Mouse (Mus musculus) gastrocnemius, adult 2 months (tissue): ENCODE results near the gene Fbxw9. TPM values are rescaled to one million over a fixed set of nuclear protein-coding genes. Genes with fewer than 3 reads are reported as not detected.

Experiments used
- DNase-seq: peaks from one replicate; pipeline ENCODE4 v3.0.0; 2022
- H3K27ac ChIP-seq: fragments of 200-600 bp; 2 replicates; pipeline ENCODE4 v1.8.1; 2022; ENCODE audit warnings: mild to moderate bottlenecking
- H3K4me3 ChIP-seq: fragments of 200-600 bp; 2 replicates; pipeline ENCODE4 v1.8.1; 2022; ENCODE audit warnings: mild to moderate bottlenecking, moderate library complexity
- CTCF ChIP-seq: fragments of 200-600 bp; IDR thresholded peaks from 2 replicates; pipeline ENCODE4 v1.8.1; 2022; ENCODE audit warnings: antibody characterized with exemption, mild to moderate bottlenecking, moderate library complexity
- intact Hi-C: fragments of 180-260 bp; cut with DNase I; formaldehyde crosslinking; loops from one replicate; pipeline ENCODE4 v1.15.1; 2025
- microRNA-seq: library from miRNA; unstranded; fragments of <30 nt; microRNA quantifications from one replicate; pipeline ENCODE4 v1.2.0, GENCODE M21; 2021
- total RNA-seq, 2 experiments: library from RNA; stranded (reverse); gene quantifications; 2 replicates each; pipeline ENCODE4 v1.2.3; 2021

Gene Fbxw9
- total RNA-seq, 2 experiments from 2014 or later = 1.4 to 1.5 TPM

GRCm38 (mm10) chr8:85096196-85096595, 36.3 kb downstream of the Fbxw9 start:
- TF ChIP-seq CTCF = no peak
- H3K27ac ChIP-seq = no peak overlapping the region
- no peak overlapping the region for H3K4me3 ChIP-seq
- no peak for DNase-seq
- intact Hi-C loops = no loop called here

- intact Hi-C loops = no loop called here
- DNase-seq = no peak
- H3K27ac ChIP-seq = no peak overlapping the region
- no peak for TF ChIP-seq CTCF
- no peak overlapping the region for H3K4me3 ChIP-seq
These were observed 37.0 kb downstream of the Fbxw9 start for GRCm38 (mm10) chr8:85096850-85097249.

- Histone ChIP-seq H3K4me3 (no peak overlapping the region), H3K27ac (no peak overlapping the region)
- intact Hi-C loops = no loop called here
- no peak for TF ChIP-seq CTCF
- no peak for DNase-seq
These were observed 40.3 kb downstream of the Fbxw9 start for GRCm38 (mm10) chr8:85100076-85100665.

- TF ChIP-seq CTCF = no peak
- intact Hi-C loops = no loop called here
- no peak for DNase-seq
- no peak overlapping the region for H3K4me3 ChIP-seq
- H3K27ac ChIP-seq = no peak overlapping the region
These were observed 53.4 kb downstream of the Fbxw9 start for GRCm38 (mm10) chr8:85113241-85113640.

GRCm38 (mm10) chr8:85115501-85115900, 55.6 kb downstream of the Fbxw9 start:
- intact Hi-C loops = no loop called here

More at GRCm38 (mm10) chr8:85115501-85115900, 55.6 kb downstream of the Fbxw9 start:
- Histone ChIP-seq H3K4me3 (no peak overlapping the region), H3K27ac (no peak overlapping the region)
- TF ChIP-seq CTCF = no peak
- no peak for DNase-seq

Small RNA genes within 50 kb of the gene (microRNA-seq; reads per million reads assigned to microRNA genes)
- gene Gm23388 = not detected
- gene Mir7070 = not detected

Other genes starting within 250 kb of the Fbxw9 start
- gene Dand5, start 237.2 kb upstream of the Fbxw9 start, total RNA-seq = 10 to 100 TPM; 10.2 to 14.3 TPM
- 10 to 100 TPM; 16.2 to 30.4 TPM for gene Gadd45gip1, start 228.5 kb upstream of the Fbxw9 start, total RNA-seq
- gene Rad23a, start 219.4 kb upstream of the Fbxw9 start, total RNA-seq = 100 to 1,000 TPM; 159 to 172 TPM
- 100 to 1,000 TPM; 149 to 205 TPM for gene Calr, start 213.1 kb upstream of the Fbxw9 start, total RNA-seq
- 10 to 100 TPM; 23.8 to 24.9 TPM for gene Farsa, start 203.1 kb upstream of the Fbxw9 start, total RNA-seq
- 1 to 10 TPM; 1.2 to 1.8 TPM for gene Syce2, start 187.9 kb upstream of the Fbxw9 start, total RNA-seq
- 10 to 100 TPM; 33.9 to 51.1 TPM for gene Gcdh, start 166.1 kb upstream of the Fbxw9 start, total RNA-seq
- not detected for gene Klf1, start 158.1 kb upstream of the Fbxw9 start, total RNA-seq
- gene Dnase2a, start 151.5 kb upstream of the Fbxw9 start, total RNA-seq = 1 to 10 TPM; 4.0 to 8.4 TPM
- under 1 TPM in 1 of 2 experiments, not detected in 1; 0.17 TPM for gene Mast1, start 122.7 kb upstream of the Fbxw9 start, total RNA-seq
- gene Rtbdn, start 113.1 kb upstream of the Fbxw9 start, total RNA-seq = not detected
- not detected for gene Gm49661, start 90.6 kb upstream of the Fbxw9 start, total RNA-seq
- 100 to 1,000 TPM; 151 to 245 TPM for gene Prdx2, start 90.5 kb upstream of the Fbxw9 start, total RNA-seq
- 10 to 100 TPM; 22.1 to 25.9 TPM for gene Rnaseh2a, start 90.3 kb upstream of the Fbxw9 start, total RNA-seq
- 10 to 100 TPM in 1 of 2 experiments, 1 to 10 TPM in 1; 5.7 to 10.1 TPM for gene Junb, start 81.3 kb upstream of the Fbxw9 start, total RNA-seq
- 1 to 10 TPM; 1.4 to 2.0 TPM for gene Hook2, start 69.5 kb upstream of the Fbxw9 start, total RNA-seq
- gene Best2, start 45.5 kb upstream of the Fbxw9 start, total RNA-seq = not detected
- 10 to 100 TPM; 50.6 to 58.0 TPM for gene Asna1, start 34.8 kb upstream of the Fbxw9 start, total RNA-seq
- gene Trir, start 33.2 kb upstream of the Fbxw9 start, total RNA-seq = 10 to 100 TPM; 71.9 to 72.4 TPM
- gene Tnpo2, start 23.1 kb upstream of the Fbxw9 start, total RNA-seq = 10 to 100 TPM; 29.9 to 33.4 TPM
- not detected for gene Gm5741, start 7.9 kb downstream of the Fbxw9 start, total RNA-seq
- gene Dhps, start 11.7 kb downstream of the Fbxw9 start, total RNA-seq = 10 to 100 TPM; 27.0 to 28.2 TPM
- gene Wdr83os, start 20.7 kb downstream of the Fbxw9 start, total RNA-seq = 10 to 100 TPM; 44.2 to 44.9 TPM
- gene Wdr83, start 21.3 kb downstream of the Fbxw9 start, total RNA-seq = 10 to 100 TPM; 16.5 to 17.2 TPM
- 10 to 100 TPM in 1 of 2 experiments, 1 to 10 TPM in 1; 8.1 to 10.3 TPM for gene Man2b1, start 23.2 kb downstream of the Fbxw9 start, total RNA-seq
- gene Zfp791, start 63.0 kb downstream of the Fbxw9 start, total RNA-seq = 1 to 10 TPM in 1 of 2 experiments, under 1 TPM in 1; 0.84 to 1.2 TPM
- not detected for gene Cks1brt, start 91.9 kb downstream of the Fbxw9 start, total RNA-seq
- gene Olfr371, start 165.9 kb downstream of the Fbxw9 start, total RNA-seq = not detected
- gene Orc6, start 239.6 kb downstream of the Fbxw9 start, total RNA-seq = 1 to 10 TPM; 3.8 to 5.3 TPM
- gene Vps35, start 239.7 kb downstream of the Fbxw9 start, total RNA-seq = 10 to 100 TPM; 56.4 to 60.1 TPM